Mouse (Mus musculus) thymus, adult 2 months (tissue): Measurements from ENCODE around the gene Dcaf17.

Experiments
- CTCF ChIP-seq: fragments of 200-500 bp; IDR thresholded peaks from 2 replicates; pipeline ENCODE4 v1.5.1; 2012; ENCODE audit warnings: mild to moderate bottlenecking, control low read depth, low read length, moderate library complexity, borderline replicate concordance; ENCODE audit not compliant: control insufficient read depth, poor library complexity, insufficient read depth; ENCODE audit errors: extremely low read depth
- POLR2A ChIP-seq: fragments of 200-500 bp; IDR thresholded peaks from 2 replicates; pipeline ENCODE4 v1.6.1; 2012; ENCODE audit warnings: mild to moderate bottlenecking, low read length, control low read depth, moderate library complexity; ENCODE audit not compliant: control insufficient read depth, poor library complexity, insufficient read depth; ENCODE audit errors: extremely low read depth

- TF ChIP-seq CTCF (no peak), POLR2A (no peak)
These were observed 22.9 kb upstream of the Dcaf17 start for GRCm38 (mm10) chr2:71031973-71032794.
